Mouse (Mus musculus): ENCODE measurements around the gene Gm20388.

DNA sequence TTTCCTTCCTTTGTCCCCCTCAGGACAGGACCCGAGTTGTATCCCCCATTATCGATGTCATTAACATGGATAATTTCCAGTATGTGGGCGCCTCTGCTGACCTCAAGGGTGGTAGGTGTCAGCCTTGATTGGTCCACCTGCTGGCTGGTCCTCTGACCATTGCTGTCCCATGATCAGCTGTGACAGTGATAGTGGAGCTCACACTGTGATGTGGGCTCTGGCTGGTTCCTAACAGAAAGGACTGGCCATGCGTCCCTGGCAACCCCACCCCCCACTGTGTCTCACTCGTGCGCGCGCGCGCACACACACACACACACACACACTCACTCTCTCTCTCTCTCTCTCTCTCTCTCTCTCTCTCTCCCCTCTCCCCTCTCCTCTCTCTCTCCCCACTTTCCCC is 4419.0 kb downstream of the Gm20388 start:
- TF ChIP-seq CTCF (IDR thresholded peaks at IDR 0.05; ENCODE audit: low read depth) (no peak), EP300 (IDR thresholded peaks at IDR 0.05; ENCODE audit: low read depth) (no peak)

All from liver, embryonic 14.5 days (tissue).